Mouse (Mus musculus) megakaryocyte, embryonic 14.5 days (primary cell): ENCODE measurements around the gene Usp44.

Source experiments
- FLI1 ChIP-seq: IDR thresholded peaks from 2 replicates; pipeline ENCODE4 v1.6.1; 2012; ENCODE audit warnings: low read length, inconsistent platforms, mixed read lengths
- GATA1 ChIP-seq: IDR thresholded peaks from 3 replicates; pipeline ENCODE4 v1.6.1; 2012; ENCODE audit warnings: mixed read lengths, low read length, inconsistent platforms, borderline replicate concordance

GRCm38 (mm10) chr10:93897043-93897646 lies 65.8 kb downstream of the Usp44 start, which contains the start of gene Metap2:
- TF ChIP-seq GATA1 (no peak), FLI1 (no peak)
